Mouse (Mus musculus): Measurements from ENCODE around the gene B9d2. TPM values are rescaled to one million over a fixed set of nuclear protein-coding genes. Genes with fewer than 3 reads are reported as not detected.
A peak's percentile ranks its signal among the peaks of the same experiment; 100 is the strongest.
"Not testable (repeated sequence)": the region's sequence is repeated elsewhere in the genome, so short reads cannot be mapped to it uniquely, and the experiment has no call there.

Gene B9d2
- polyA plus RNA-seq, 1 experiment from 2014 or later, result 49.8 TPM

- 89% methylated on average over 9 of the region's 9 CpGs for WGBS
- H3K27me3 ChIP-seq (ENCODE audit: control insufficient read depth, insufficient read depth, low read depth, low read length), result no peaks in the 10 kb centered on the region
- H3K9me3 ChIP-seq (replicated peaks; ENCODE audit: control insufficient read depth, low read length, poor library complexity, severe bottlenecking), result no peaks in the 10 kb centered on the region
- H3K9ac ChIP-seq (ENCODE audit: low read depth, low read length), result no peak overlapping the region
- H3K4me2 ChIP-seq (ENCODE audit: low read length), result no peak overlapping the region
- H3K27ac ChIP-seq (ENCODE audit: low read length), result no peak overlapping the region
- H3K4me1 ChIP-seq (ENCODE audit: control insufficient read depth, insufficient read depth, low read length), result peaks cover 15% of the 10 kb centered on the region
- ATAC-seq, result no peak
- H3K36me3 ChIP-seq (ENCODE audit: control insufficient read depth, insufficient read depth, low read length), result peaks cover 27% of the 10 kb centered on the region
- no peak overlapping the region for H3K4me3 ChIP-seq (ENCODE audit: low read depth, low read length)
Measured at GRCm38 (mm10) chr7:25712801-25713200, 32.2 kb downstream of the B9d2 start.

GRCm38 (mm10) chr7:25714581-25714980, 34.0 kb downstream of the B9d2 start:
- no peak overlapping the region for H3K9ac ChIP-seq (ENCODE audit: low read depth, low read length)
- no peaks in the 10 kb centered on the region for H3K27me3 ChIP-seq (ENCODE audit: control insufficient read depth, insufficient read depth, low read depth, low read length)
- H3K9me3 ChIP-seq (replicated peaks; ENCODE audit: control insufficient read depth, low read length, poor library complexity, severe bottlenecking), result no peaks in the 10 kb centered on the region
- no peak overlapping the region for H3K27ac ChIP-seq (ENCODE audit: low read length)
- peaks cover 26% of the 10 kb centered on the region for H3K4me1 ChIP-seq (ENCODE audit: control insufficient read depth, insufficient read depth, low read length)
- H3K4me2 ChIP-seq (ENCODE audit: low read length), result no peak overlapping the region
- whole genome bisulfite sequencing, result 95% methylated on average over 8 of the region's 8 CpGs
- H3K36me3 ChIP-seq (ENCODE audit: control insufficient read depth, insufficient read depth, low read length), result peaks cover 27% of the 10 kb centered on the region
- no peak for ATAC-seq
- no peak overlapping the region for H3K4me3 ChIP-seq (ENCODE audit: low read depth, low read length)

GRCm38 (mm10) chr7:25715731-25716271, 35.2 kb downstream of the B9d2 start:
- peaks cover 30% of the 10 kb centered on the region for H3K36me3 ChIP-seq (ENCODE audit: control insufficient read depth, insufficient read depth, low read length)
- H3K4me2 ChIP-seq (ENCODE audit: low read length), result no peak overlapping the region
- H3K4me3 ChIP-seq (ENCODE audit: low read depth, low read length), result no peak overlapping the region
- 95% methylated on average over 22 of the region's 22 CpGs for WGBS
- no peak overlapping the region for H3K27ac ChIP-seq (ENCODE audit: low read length)
- no peak for ATAC-seq
- H3K9ac ChIP-seq (ENCODE audit: low read depth, low read length), result no peak overlapping the region
- H3K27me3 ChIP-seq (ENCODE audit: control insufficient read depth, insufficient read depth, low read depth, low read length), result no peaks in the 10 kb centered on the region
- H3K4me1 ChIP-seq (ENCODE audit: control insufficient read depth, insufficient read depth, low read length), result peaks cover 17% of the 10 kb centered on the region
- no peaks in the 10 kb centered on the region for H3K9me3 ChIP-seq (replicated peaks; ENCODE audit: control insufficient read depth, low read length, poor library complexity, severe bottlenecking)

- H3K9ac ChIP-seq (ENCODE audit: low read depth, low read length), result no peak overlapping the region
- H3K4me1 ChIP-seq (ENCODE audit: control insufficient read depth, insufficient read depth, low read length), result peaks cover 16% of the 10 kb centered on the region
- H3K4me3 ChIP-seq (ENCODE audit: low read depth, low read length), result no peak overlapping the region
- 79% methylated on average over 3 of the region's 3 CpGs for WGBS
- no peaks in the 10 kb centered on the region for H3K9me3 ChIP-seq (replicated peaks; ENCODE audit: control insufficient read depth, low read length, poor library complexity, severe bottlenecking)
- H3K27me3 ChIP-seq (ENCODE audit: control insufficient read depth, insufficient read depth, low read depth, low read length), result no peaks in the 10 kb centered on the region
- H3K36me3 ChIP-seq (ENCODE audit: control insufficient read depth, insufficient read depth, low read length), result peaks cover 38% of the 10 kb centered on the region
- no peak overlapping the region for H3K27ac ChIP-seq (ENCODE audit: low read length)
- H3K4me2 ChIP-seq (ENCODE audit: low read length), result peak overlapping the region; percentile 70; the same call in 1 of the 2 replicates
- ATAC-seq, result no peak
Measured at GRCm38 (mm10) chr7:25717478-25717877, 36.9 kb downstream of the B9d2 start.

- Histone ChIP-seq H3K27me3 (ENCODE audit: control insufficient read depth, insufficient read depth, low read depth, low read length) (no peaks in the 10 kb centered on the region), H3K4me1 (ENCODE audit: control insufficient read depth, insufficient read depth, low read length) (peaks cover 16% of the 10 kb centered on the region), H3K4me3 (ENCODE audit: low read depth, low read length) (peak within 1 kb of the TSS; percentile 66), H3K9ac (ENCODE audit: low read depth, low read length) (peak within 1 kb of the TSS; percentile 74), H3K9me3 (replicated peaks; ENCODE audit: control insufficient read depth, low read length, poor library complexity, severe bottlenecking) (no peaks in the 10 kb centered on the region), H3K4me2 (ENCODE audit: low read length) (peak within 1 kb of the TSS; percentile 70), H3K27ac (ENCODE audit: low read length) (peak within 1 kb of the TSS; percentile 82), H3K36me3 (ENCODE audit: control insufficient read depth, insufficient read depth, low read length) (peaks cover 45% of the 10 kb centered on the region)
- WGBS, result 4% methylated on average over 32 of the region's 32 CpGs
- peak; percentile 87 for ATAC-seq
Measured at GRCm38 (mm10) chr7:25718788-25719417, 38.3 kb downstream of the B9d2 start, which contains the start of gene Ccdc97. TSS of gene Ccdc97 (minus strand) at chr7:25719088.

GRCm38 (mm10) chr7:25719761-25720610, 39.4 kb downstream of the B9d2 start:
- H3K9me3 ChIP-seq (replicated peaks; ENCODE audit: control insufficient read depth, low read length, poor library complexity, severe bottlenecking), result no peaks in the 10 kb centered on the region
- H3K36me3 ChIP-seq (ENCODE audit: control insufficient read depth, insufficient read depth, low read length), result peaks cover 46% of the 10 kb centered on the region
- 64% methylated on average over 10 of the region's 10 CpGs for WGBS
- H3K27ac ChIP-seq (ENCODE audit: low read length), result no peak overlapping the region
- no peaks in the 10 kb centered on the region for H3K27me3 ChIP-seq (ENCODE audit: control insufficient read depth, insufficient read depth, low read depth, low read length)
- H3K4me1 ChIP-seq (ENCODE audit: control insufficient read depth, insufficient read depth, low read length), result peaks cover 16% of the 10 kb centered on the region
- H3K9ac ChIP-seq (ENCODE audit: low read depth, low read length), result no peak overlapping the region
- peak overlapping the region; percentile 70; the same call in 1 of the 2 replicates for H3K4me2 ChIP-seq (ENCODE audit: low read length)
- H3K4me3 ChIP-seq (ENCODE audit: low read depth, low read length), result no peak overlapping the region
- ATAC-seq, result peak; percentile 27; the same call in 1 of the 2 replicates

- Histone ChIP-seq H3K4me1 (ENCODE audit: control insufficient read depth, insufficient read depth, low read length) (peaks cover 16% of the 10 kb centered on the region), H3K27ac (ENCODE audit: low read length) (no peak overlapping the region), H3K4me3 (ENCODE audit: low read depth, low read length) (no peak overlapping the region), H3K36me3 (ENCODE audit: control insufficient read depth, insufficient read depth, low read length) (peaks cover 48% of the 10 kb centered on the region), H3K9me3 (replicated peaks; ENCODE audit: control insufficient read depth, low read length, poor library complexity, severe bottlenecking) (no peaks in the 10 kb centered on the region), H3K27me3 (ENCODE audit: control insufficient read depth, insufficient read depth, low read depth, low read length) (no peaks in the 10 kb centered on the region), H3K4me2 (ENCODE audit: low read length) (no peak overlapping the region), H3K9ac (ENCODE audit: low read depth, low read length) (no peak overlapping the region)
- ATAC-seq, result no peak
- 99% methylated on average over 5 of the region's 5 CpGs for WGBS
Measured at GRCm38 (mm10) chr7:25720760-25721159, 40.2 kb downstream of the B9d2 start.

- H3K27me3 ChIP-seq (ENCODE audit: control insufficient read depth, insufficient read depth, low read depth, low read length); ATAC-seq; H3K27ac ChIP-seq (ENCODE audit: low read length); H3K4me2 ChIP-seq (ENCODE audit: low read length); H3K4me3 ChIP-seq (ENCODE audit: low read depth, low read length); H3K9me3 ChIP-seq (replicated peaks; ENCODE audit: control insufficient read depth, low read length, poor library complexity, severe bottlenecking); H3K9ac ChIP-seq (ENCODE audit: low read depth, low read length): not testable (repeated sequence)
- H3K36me3 ChIP-seq (ENCODE audit: control insufficient read depth, insufficient read depth, low read length), result peaks cover 49% of the 10 kb centered on the region
- peaks cover 16% of the 10 kb centered on the region for H3K4me1 ChIP-seq (ENCODE audit: control insufficient read depth, insufficient read depth, low read length)
Measured at GRCm38 (mm10) chr7:25721776-25722175, 41.2 kb downstream of the B9d2 start.

GRCm38 (mm10) chr7:25725886-25726285, 45.3 kb downstream of the B9d2 start:
- Histone ChIP-seq H3K36me3 (ENCODE audit: control insufficient read depth, insufficient read depth, low read length) (peaks cover 71% of the 10 kb centered on the region), H3K4me1 (ENCODE audit: control insufficient read depth, insufficient read depth, low read length) (no peaks in the 10 kb centered on the region), H3K27ac (ENCODE audit: low read length) (no peak overlapping the region), H3K9ac (ENCODE audit: low read depth, low read length) (no peak overlapping the region), H3K27me3 (ENCODE audit: control insufficient read depth, insufficient read depth, low read depth, low read length) (no peaks in the 10 kb centered on the region), H3K4me3 (ENCODE audit: low read depth, low read length) (no peak overlapping the region), H3K9me3 (replicated peaks; ENCODE audit: control insufficient read depth, low read length, poor library complexity, severe bottlenecking) (no peaks in the 10 kb centered on the region), H3K4me2 (ENCODE audit: low read length) (no peak overlapping the region)
- ATAC-seq, result no peak
- WGBS, result 83% methylated on average over 19 of the region's 19 CpGs

Data from midbrain, embryonic 16.5 days (tissue).